Mouse (Mus musculus) erythroblast, embryonic 14.5 days (primary cell): ENCODE results near the gene H2-M10.6. TPM values are rescaled to one million over a fixed set of nuclear protein-coding genes. Genes with fewer than 3 reads are reported as not detected.
"Not testable (repeated sequence)": the region's sequence is repeated elsewhere in the genome, so short reads cannot be mapped to it uniquely, and the experiment has no call there.

Experiments
- H3K27me3 ChIP-seq: 2 replicates; pipeline ENCODE4 v1.6.1; 2012; ENCODE audit warnings: inconsistent platforms; ENCODE audit not compliant: control insufficient read depth
- H3K36me3 ChIP-seq: 2 replicates; pipeline ENCODE4 v1.6.1; 2012; ENCODE audit warnings: mild to moderate bottlenecking, inconsistent platforms; ENCODE audit not compliant: control insufficient read depth
- H3K4me1 ChIP-seq: 2 replicates; pipeline ENCODE4 v1.6.1; 2012; ENCODE audit warnings: inconsistent platforms; ENCODE audit not compliant: control insufficient read depth
- H3K4me3 ChIP-seq: replicated peaks from 2 replicates; pipeline ENCODE3; 2012; ENCODE audit warnings: moderate library complexity, mild to moderate bottlenecking, inconsistent platforms
- H3K9me3 ChIP-seq: 2 replicates; pipeline ENCODE4 v1.6.1; 2012; ENCODE audit warnings: low read length, inconsistent platforms, mixed read lengths; ENCODE audit not compliant: control insufficient read depth
- GATA1 ChIP-seq: IDR thresholded peaks from 2 replicates; pipeline ENCODE4 v1.6.1; 2012; ENCODE audit warnings: low read length, inconsistent platforms, mixed read lengths
- TAL1 ChIP-seq: IDR thresholded peaks from 3 replicates; pipeline ENCODE4 v1.6.1; 2012; ENCODE audit warnings: low read length, inconsistent platforms, mixed read lengths
- polyA plus RNA-seq: library from polyadenylated mRNA; stranded (reverse); fragments of >175 nt; gene quantifications from 2 replicates; pipeline ENCODE4 v1.2.3, GENCODE M21; 2012

The H2-M10.6 gene
- polyA plus RNA-seq: not detected in 2 replicates

DNA sequence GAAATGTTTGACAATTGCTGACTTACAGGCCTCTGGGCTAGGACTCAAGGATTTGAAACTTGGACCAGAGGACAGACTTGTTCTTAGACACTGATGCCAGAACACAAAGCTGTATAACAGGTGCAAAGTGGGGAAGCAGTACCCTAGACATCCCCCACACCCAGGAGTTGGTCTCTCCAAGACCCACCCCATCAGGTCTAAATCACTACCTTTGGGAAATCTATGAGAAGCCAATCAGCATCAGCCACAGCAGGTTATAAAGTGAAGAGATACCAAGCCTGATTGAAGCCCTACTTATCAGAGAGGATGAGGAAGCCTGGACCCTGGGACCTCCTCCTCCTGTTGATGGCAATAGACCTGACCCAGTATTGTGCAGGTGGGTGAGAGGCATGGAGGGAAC lies at the start of gene H2-M10.6:
TSS of gene H2-M10.6 (plus strand) at position 301 of the 400 bp plus-strand sequence.
- no peaks in the 10 kb centered on the region for H3K9me3 ChIP-seq
- H3K4me3 ChIP-seq: no peak within 1 kb of the TSS
- H3K4me1 ChIP-seq: no peaks in the 10 kb centered on the region
- no peaks in the 10 kb centered on the region for H3K27me3 ChIP-seq
- H3K36me3 ChIP-seq: no peaks in the 10 kb centered on the region
- no peak for TF ChIP-seq TAL1
- no peak for TF ChIP-seq GATA1

DNA sequence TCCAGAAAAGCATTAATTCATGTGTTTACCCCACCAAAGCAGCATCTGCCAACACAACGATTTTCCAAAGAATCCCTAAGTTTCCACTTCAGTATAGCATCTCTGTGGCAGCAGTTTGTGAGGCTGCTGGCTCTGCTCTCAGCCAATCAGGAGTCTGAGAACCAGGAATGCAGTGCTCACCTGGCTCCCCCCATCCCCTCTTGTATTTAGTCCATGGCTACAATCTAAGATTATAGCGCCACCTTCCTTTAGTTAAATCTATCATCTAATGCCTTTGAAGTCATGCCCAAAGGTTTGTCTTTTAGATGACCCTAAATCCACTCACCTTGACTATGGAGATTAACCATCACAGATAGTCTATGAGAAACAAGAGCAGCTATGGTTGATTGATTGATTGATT lies 48.2 kb upstream of the H2-M10.6 start:
- Histone ChIP-seq H3K27me3 (no peaks in the 10 kb centered on the region), H3K36me3 (no peaks in the 10 kb centered on the region), H3K4me3 (no peak overlapping the region), H3K4me1 (no peaks in the 10 kb centered on the region), H3K9me3 (no peaks in the 10 kb centered on the region)
- TF ChIP-seq GATA1: no peak
- TF ChIP-seq TAL1: no peak

DNA sequence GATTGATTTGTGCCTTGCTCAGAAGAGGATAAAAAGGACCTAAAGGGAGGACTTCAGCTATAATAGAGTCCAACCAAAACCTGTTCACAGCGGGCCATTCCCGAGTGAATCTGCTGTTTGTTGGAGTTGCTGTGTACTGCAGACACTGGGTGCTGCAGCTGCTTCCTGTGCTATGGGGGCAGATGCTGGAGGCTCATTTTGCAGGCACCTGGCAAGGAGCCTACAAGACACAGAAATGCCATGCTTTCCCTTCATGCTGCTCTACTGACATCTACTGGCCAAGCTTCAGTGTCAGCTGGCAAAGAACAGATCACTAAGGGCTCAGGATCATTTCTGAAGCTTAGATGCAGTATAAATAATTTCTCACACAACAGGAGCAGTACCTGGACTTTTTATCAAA lies 47.7 kb upstream of the H2-M10.6 start:
- not testable (repeated sequence) for H3K36me3 ChIP-seq, H3K27me3 ChIP-seq, H3K4me3 ChIP-seq, H3K4me1 ChIP-seq, H3K9me3 ChIP-seq

DNA sequence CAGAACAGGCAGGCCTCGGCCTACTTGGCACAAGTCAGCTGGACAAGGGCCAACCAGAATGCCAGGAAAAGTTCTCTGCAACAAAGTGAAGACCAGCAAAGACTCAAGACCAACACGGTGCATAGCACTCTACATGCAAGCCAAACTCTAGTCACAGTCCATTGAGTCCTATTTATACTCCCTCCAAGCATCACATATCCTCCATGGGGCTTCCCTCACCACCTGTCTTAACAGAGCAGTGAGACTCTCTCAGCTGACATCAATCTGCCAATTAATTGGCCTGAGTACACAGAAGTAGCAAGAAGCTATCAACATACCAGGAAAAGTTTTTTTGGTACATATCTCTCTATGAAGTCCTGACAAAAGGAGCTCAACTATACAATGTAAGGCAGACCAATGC lies 46.6 kb upstream of the H2-M10.6 start:
- H3K36me3 ChIP-seq, H3K4me3 ChIP-seq, H3K9me3 ChIP-seq, H3K27me3 ChIP-seq, H3K4me1 ChIP-seq: not testable (repeated sequence)

DNA sequence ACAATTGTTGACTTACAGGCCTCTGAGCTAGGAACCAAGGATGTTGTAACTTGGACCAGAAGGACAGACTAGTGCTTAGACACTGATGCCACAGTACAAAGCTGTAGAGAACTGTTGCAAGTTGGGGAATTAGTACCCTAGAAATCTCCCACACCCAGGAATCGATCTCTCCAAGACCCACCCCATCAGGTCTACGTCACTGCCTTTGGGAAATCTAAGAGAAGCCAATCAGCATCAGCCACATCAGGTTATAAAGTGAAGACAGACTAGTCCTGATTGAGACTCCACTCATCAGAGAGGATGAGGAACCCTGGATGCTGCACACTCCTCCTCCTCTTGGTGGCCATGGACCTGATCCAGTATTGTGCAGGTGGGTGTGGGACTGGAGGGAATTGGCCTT lies 39.4 kb upstream of the H2-M10.6 start, which contains the start of gene H2-M10.5:
TSS of gene H2-M10.5 (plus strand) at position 301 of the 400 bp plus-strand sequence.
- H3K27me3 ChIP-seq, H3K4me3 ChIP-seq, H3K4me1 ChIP-seq, H3K9me3 ChIP-seq, H3K36me3 ChIP-seq: not testable (repeated sequence)

DNA sequence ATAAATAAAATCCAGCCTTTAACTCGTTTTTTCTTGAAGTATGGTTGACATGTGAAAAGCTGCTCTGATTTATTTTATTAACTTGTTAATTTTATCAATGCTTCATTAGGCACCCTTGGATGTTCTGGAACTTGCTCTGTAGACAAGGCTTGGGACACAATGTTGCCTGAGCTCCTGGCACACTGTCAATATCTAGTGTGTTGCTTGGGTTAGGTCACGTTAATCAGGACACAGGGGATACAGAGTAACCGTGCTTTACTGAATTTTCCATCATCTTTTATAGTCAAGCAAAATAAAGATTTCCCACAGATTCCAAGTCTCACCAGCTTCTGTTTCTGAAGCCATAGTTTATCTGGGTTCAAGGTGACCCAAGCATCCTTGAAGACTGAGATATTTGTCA lies 30.4 kb upstream of the H2-M10.6 start:
- Histone ChIP-seq H3K4me1 (no peaks in the 10 kb centered on the region), H3K27me3 (no peaks in the 10 kb centered on the region), H3K36me3 (no peaks in the 10 kb centered on the region), H3K4me3 (no peak overlapping the region), H3K9me3 (no peaks in the 10 kb centered on the region)
- TF ChIP-seq TAL1 (no peak), GATA1 (no peak)

DNA sequence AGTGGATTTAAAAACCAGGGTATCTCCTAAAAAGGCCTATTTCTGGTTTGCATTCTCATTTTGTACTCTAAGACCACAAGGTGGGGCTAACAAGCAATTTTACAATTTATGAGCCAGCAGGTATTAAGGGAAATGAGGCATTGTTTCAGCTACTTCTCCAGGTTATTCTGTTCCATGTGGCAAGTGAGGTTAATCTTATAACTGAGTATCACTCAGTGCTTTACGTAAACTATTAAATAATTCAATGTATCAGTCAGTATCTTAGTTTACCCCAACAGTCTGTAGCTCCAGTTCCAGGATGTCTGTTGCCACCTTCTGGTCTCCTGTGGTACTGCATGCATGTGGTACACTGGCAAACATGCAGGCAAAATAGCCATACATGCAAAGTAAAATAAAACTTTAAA lies 25.5 kb upstream of the H2-M10.6 start:
- not testable (repeated sequence) for H3K4me3 ChIP-seq, H3K4me1 ChIP-seq, H3K27me3 ChIP-seq, H3K36me3 ChIP-seq, H3K9me3 ChIP-seq

DNA sequence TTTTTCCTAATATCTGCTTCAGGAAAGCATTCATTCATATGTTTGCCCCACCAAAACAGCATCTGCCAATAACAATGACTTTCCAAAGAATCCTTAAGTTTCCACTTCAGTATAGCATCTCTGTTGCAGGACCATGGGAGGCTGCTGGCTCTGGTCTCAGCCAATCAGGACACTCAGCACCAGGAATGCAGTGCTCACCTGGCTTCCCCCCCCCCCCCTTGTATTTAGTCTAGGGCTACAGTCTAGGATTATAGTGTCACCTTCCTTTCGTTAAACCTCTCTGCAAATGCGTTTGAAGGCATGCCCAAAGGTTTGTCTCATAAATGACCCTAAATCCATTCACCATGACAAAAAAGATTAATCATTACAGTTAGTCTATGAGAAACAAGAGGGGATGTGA lies 23.6 kb upstream of the H2-M10.6 start:
- no peaks in the 10 kb centered on the region for H3K4me1 ChIP-seq
- no peaks in the 10 kb centered on the region for H3K27me3 ChIP-seq
- TF ChIP-seq GATA1: no peak
- TF ChIP-seq TAL1: no peak
- no peaks in the 10 kb centered on the region for H3K9me3 ChIP-seq
- no peaks in the 10 kb centered on the region for H3K36me3 ChIP-seq
- no peak overlapping the region for H3K4me3 ChIP-seq

DNA sequence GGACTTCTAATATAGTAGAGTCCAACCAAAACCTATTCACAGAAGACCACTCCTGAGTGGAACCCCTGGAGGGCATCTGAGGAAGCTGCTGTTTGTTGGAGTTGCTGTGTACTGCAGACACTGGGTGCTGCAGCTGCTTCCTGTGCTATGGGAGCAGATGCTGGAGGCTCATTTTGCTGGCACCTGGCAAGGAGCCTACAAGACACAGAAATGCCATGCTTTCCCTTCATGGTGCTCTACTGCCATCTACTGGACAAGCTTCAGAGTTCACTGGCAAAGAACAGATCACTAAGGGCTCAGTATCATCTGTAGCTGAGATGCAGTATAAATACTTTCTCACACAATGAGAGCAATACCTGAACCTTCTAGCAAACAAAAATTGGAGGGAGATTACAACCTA lies 23.2 kb upstream of the H2-M10.6 start:
- not testable (repeated sequence) for H3K9me3 ChIP-seq, H3K4me1 ChIP-seq, H3K4me3 ChIP-seq

DNA sequence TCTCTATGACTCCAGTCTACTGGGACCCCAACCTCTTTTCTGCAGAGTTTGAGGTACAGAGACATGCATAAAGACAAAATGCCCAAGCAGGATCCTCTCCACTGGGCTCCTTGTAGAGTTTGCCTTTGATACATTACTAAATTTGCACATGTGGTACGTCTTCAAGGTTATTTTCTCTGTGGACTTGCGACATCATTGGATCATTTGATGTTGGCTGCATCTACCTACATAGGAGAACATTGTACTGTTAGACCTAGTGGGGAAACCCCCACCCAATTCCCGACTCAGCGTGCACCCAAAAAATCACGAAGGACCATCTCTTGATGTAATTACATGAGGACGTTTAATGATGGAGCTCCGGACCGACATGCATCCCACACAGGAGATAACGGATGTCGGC lies 12.5 kb upstream of the H2-M10.6 start:
- no peak overlapping the region for H3K4me3 ChIP-seq
- H3K4me1 ChIP-seq: no peaks in the 10 kb centered on the region
- no peaks in the 10 kb centered on the region for H3K36me3 ChIP-seq
- TF ChIP-seq TAL1 (no peak), GATA1 (no peak)
- no peaks in the 10 kb centered on the region for H3K27me3 ChIP-seq
- no peaks in the 10 kb centered on the region for H3K9me3 ChIP-seq

More for the DNA sequence above, 23.2 kb upstream of the H2-M10.6 start:
- not testable (repeated sequence) for H3K27me3 ChIP-seq, H3K36me3 ChIP-seq

DNA sequence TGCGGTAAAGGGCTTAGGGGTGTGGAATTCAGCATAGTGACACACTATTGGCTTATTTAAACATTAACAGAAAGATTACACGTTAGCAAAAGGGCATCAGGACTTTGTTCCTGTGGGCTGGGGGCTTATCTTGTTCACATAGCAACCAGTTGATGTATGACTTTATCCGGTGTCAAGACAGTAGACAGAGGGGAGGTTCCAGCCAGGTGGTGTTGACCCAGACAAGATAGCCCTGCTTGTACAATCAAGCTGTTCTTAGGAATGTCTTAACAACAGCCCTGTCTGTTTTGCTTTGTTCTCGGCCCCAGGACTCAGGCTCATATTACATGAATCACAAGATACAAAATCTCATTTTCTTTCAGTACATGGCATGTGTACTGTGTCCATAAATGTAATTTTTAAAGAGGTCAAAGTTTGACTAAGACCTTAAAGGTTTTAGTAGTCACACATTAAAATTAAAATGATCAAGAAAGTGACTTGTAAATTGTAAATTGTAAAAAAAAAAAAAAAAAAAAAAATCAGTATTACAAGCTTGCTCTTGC lies 12.0 kb upstream of the H2-M10.6 start:
- H3K4me1 ChIP-seq, H3K4me3 ChIP-seq, H3K27me3 ChIP-seq, H3K36me3 ChIP-seq, H3K9me3 ChIP-seq: not testable (repeated sequence)
